Mouse (Mus musculus) lung, embryonic 14.5 days (tissue): ENCODE measurements around the gene Klhl29. TPM values are rescaled to one million over a fixed set of nuclear protein-coding genes. Genes with fewer than 3 reads are reported as not detected.

ENCODE experiments used
- ATAC-seq: fragments of 200-750 bp; cut with Nextera tagmentation; 2 replicates; pipeline ENCODE4 v1.8.0; 2017; ENCODE audit warnings: mild to moderate bottlenecking, moderate TSS enrichment, moderate library complexity; ENCODE audit not compliant: insufficient read depth
- DNase-seq: peaks from one replicate; pipeline ENCODE4 v3.0.0-alpha.2; 2015
- H3K27ac ChIP-seq: fragments of 300-500 bp; sonication (generic); 2 replicates; pipeline ENCODE4 v1.5.1; 2014; ENCODE audit warnings: low read depth, mild to moderate bottlenecking, moderate library complexity
- H3K27me3 ChIP-seq: fragments of 300-500 bp; sonication (generic); 2 replicates; pipeline ENCODE4 v1.6.1; 2014; ENCODE audit warnings: low read length, control low read depth; ENCODE audit not compliant: insufficient read depth
- H3K36me3 ChIP-seq: fragments of 300-500 bp; sonication (generic); 2 replicates; pipeline ENCODE4 v1.6.1; 2014; ENCODE audit warnings: control low read depth; ENCODE audit not compliant: insufficient read depth
- H3K4me1 ChIP-seq: fragments of 300-500 bp; sonication (generic); 2 replicates; pipeline ENCODE4 v1.6.1; 2014; ENCODE audit warnings: antibody characterized with exemption, control low read depth; ENCODE audit not compliant: insufficient read depth
- H3K4me2 ChIP-seq: fragments of 300-500 bp; sonication (generic); 2 replicates; pipeline ENCODE4 v1.6.1; 2014; ENCODE audit warnings: mild to moderate bottlenecking
- H3K4me3 ChIP-seq: fragments of 300-500 bp; sonication (generic); 2 replicates; pipeline ENCODE4 v1.5.1; 2014; ENCODE audit warnings: low read depth, low read length
- H3K9ac ChIP-seq: fragments of 300-500 bp; sonication (generic); 2 replicates; pipeline ENCODE4 v1.6.1; 2014
- H3K9me3 ChIP-seq: fragments of 300-500 bp; sonication (generic); 2 replicates; pipeline ENCODE4 v1.6.1; 2016; ENCODE audit warnings: low read depth, low read length, control low read depth
- CTCF ChIP-seq: IDR thresholded peaks from 2 replicates; pipeline ENCODE4 v1.5.1; 2016; ENCODE audit warnings: antibody characterized with exemption, low read depth
- WGBS: fragments of 180-500 bp; shearing (Covaris S2); extraction: QIAGEN DNeasy Blood & Tissue Kit; methylation state at CpG from one replicate; pipeline ENCODE4 v1.1.7; 2014; 5-methylcytosine and 5-hydroxymethylcytosine counted together
- polyA plus RNA-seq: library from polyadenylated mRNA; unstranded; fragments of >200 nt; fragmentation: Nextera tagmentation; extraction: Ambion mirVana; gene quantifications from 2 replicates; pipeline ENCODE4 v1.2.1, GENCODE M21; 2014

The Klhl29 gene
- polyA plus RNA-seq, 1 experiment from 2014 or later: 1.2 TPM

DNA sequence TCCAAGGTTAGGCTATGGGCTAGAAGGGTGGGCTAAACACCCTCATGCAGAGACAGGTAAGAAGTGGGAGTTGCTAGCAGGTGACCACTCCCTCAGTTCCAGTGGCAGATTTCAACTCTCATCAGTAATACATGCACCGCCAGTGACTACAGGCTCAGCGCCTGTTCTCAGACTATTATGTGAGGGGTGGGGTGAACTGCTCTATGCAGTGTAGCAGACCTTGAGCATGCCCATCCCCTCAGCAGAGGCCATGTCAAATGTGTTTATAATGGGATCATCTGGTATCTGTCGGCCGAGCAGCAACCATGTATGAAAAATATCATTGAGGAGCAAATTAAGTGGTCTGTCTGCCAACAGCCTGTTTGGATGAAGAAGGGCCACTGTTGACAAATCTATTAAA, 72.4 kb downstream of the Klhl29 start:
- WGBS: 58% methylated on average over 4 of the region's 4 CpGs
- Histone ChIP-seq H3K27ac (no peak overlapping the region), H3K4me1 (no peaks in the 10 kb centered on the region), H3K4me2 (no peak overlapping the region), H3K9me3 (no peaks in the 10 kb centered on the region), H3K9ac (no peak overlapping the region), H3K36me3 (no peaks in the 10 kb centered on the region), H3K27me3 (no peaks in the 10 kb centered on the region), H3K4me3 (no peak overlapping the region)
- no peak for DNase-seq
- no peak for TF ChIP-seq CTCF
- ATAC-seq: no peak

DNA sequence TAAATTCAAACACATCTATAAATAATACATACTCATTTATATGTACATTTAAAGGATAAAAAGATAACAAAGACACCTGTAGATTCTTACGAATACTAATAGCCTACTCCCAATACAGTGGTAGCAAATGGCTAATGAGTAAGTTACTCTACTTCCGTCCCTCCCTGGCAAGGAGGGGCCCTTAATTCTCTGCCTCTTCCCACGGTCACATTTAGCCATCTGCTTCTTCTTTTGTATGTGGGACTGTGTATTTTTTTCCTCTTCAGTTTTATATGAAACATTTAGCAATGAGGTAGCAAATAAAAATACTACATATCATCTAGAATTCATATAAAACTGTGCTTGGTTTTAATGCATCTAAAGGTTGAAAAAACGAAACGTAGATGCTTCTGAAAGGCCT, 73.6 kb downstream of the Klhl29 start:
- Histone ChIP-seq H3K4me2 (no peak overlapping the region), H3K27ac (no peak overlapping the region), H3K27me3 (no peaks in the 10 kb centered on the region), H3K4me1 (no peaks in the 10 kb centered on the region), H3K4me3 (no peak overlapping the region), H3K36me3 (no peaks in the 10 kb centered on the region), H3K9me3 (no peaks in the 10 kb centered on the region), H3K9ac (no peak overlapping the region)
- DNase-seq (no peak), ATAC-seq (no peak)
- WGBS: 76% methylated on average over 5 of the region's 5 CpGs
- TF ChIP-seq CTCF: no peak

DNA sequence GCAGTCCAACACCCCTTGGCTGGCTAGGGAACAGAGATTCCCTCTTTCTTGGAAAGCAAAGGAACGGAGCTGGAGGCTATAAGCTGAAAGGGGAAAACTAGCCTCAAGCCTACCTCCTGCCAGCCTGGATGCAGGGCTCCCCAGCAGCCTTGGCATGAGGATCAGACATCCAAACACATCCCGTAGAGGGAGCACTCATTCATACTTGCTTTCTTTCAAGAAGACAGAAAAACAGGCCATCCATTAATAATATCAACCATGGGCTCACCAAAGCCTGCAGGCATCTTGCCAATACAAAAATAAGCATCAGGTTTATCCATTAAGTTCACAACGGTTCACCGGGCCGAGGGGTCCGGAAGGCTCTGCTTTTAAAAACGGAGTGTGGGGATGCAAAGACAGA, 79.1 kb downstream of the Klhl29 start:
- no peak for DNase-seq
- 58% methylated on average over 7 of the region's 7 CpGs for WGBS
- Histone ChIP-seq H3K36me3 (no peaks in the 10 kb centered on the region), H3K27me3 (no peaks in the 10 kb centered on the region), H3K9me3 (no peaks in the 10 kb centered on the region), H3K4me3 (no peak overlapping the region), H3K4me1 (no peaks in the 10 kb centered on the region), H3K9ac (no peak overlapping the region), H3K27ac (no peak overlapping the region), H3K4me2 (no peak overlapping the region)
- no peak for TF ChIP-seq CTCF
- ATAC-seq: no peak

DNA sequence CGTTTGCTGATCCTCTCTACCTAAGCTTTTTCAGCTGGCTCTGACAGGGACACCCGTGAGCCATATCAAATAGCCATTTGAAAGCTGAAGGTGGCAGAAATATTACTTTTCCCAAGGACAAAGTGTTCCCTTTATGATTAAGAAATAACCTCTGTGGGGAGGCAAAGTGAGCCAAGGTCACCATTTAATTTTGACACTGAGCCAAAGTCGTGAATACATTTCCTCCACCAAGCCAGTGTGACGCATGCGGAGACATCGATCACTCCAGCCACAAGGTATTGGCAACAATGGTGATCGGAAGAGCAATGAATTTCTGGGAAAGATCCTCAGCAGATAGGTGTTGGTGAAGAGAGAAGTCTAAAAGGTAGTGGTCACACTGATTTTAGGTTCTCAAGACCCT, 83.2 kb downstream of the Klhl29 start:
- H3K27ac ChIP-seq: no peak overlapping the region
- H3K4me1 ChIP-seq: no peaks in the 10 kb centered on the region
- no peaks in the 10 kb centered on the region for H3K27me3 ChIP-seq
- WGBS: 82% methylated on average over 7 of the region's 7 CpGs
- ATAC-seq (no peak), DNase-seq (no peak)
- no peak overlapping the region for H3K4me3 ChIP-seq
- H3K36me3 ChIP-seq: no peaks in the 10 kb centered on the region
- no peaks in the 10 kb centered on the region for H3K9me3 ChIP-seq
- TF ChIP-seq CTCF: no peak
- no peak overlapping the region for H3K9ac ChIP-seq
- H3K4me2 ChIP-seq: no peak overlapping the region

DNA sequence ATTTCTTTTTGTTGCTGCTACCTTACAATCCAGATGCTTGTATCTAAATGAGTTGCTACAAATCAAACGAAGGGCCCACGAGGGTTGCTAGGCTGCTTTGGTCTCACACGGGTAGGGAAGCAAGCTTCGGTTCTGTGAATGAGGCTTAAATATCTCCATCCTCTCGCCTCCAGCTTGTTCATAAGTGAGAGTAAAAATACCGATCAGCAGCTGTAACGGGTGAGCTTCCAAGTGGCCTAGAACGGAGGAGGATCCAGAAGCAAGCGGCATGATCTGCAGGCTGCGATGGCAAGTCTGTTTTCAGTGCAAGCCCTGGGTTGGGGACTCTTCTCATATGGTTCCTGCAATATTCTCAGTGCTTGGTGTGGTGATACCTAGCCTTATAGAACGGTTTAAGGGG, 89.9 kb downstream of the Klhl29 start:
- no peaks in the 10 kb centered on the region for H3K9me3 ChIP-seq
- DNase-seq (no peak), ATAC-seq (no peak)
- 82% methylated on average over 11 of the region's 11 CpGs for WGBS
- H3K4me3 ChIP-seq: no peak overlapping the region
- H3K9ac ChIP-seq: no peak overlapping the region
- H3K4me1 ChIP-seq: no peaks in the 10 kb centered on the region
- no peak overlapping the region for H3K27ac ChIP-seq
- TF ChIP-seq CTCF: no peak
- H3K27me3 ChIP-seq: no peaks in the 10 kb centered on the region
- H3K4me2 ChIP-seq: no peak overlapping the region
- H3K36me3 ChIP-seq: no peaks in the 10 kb centered on the region

DNA sequence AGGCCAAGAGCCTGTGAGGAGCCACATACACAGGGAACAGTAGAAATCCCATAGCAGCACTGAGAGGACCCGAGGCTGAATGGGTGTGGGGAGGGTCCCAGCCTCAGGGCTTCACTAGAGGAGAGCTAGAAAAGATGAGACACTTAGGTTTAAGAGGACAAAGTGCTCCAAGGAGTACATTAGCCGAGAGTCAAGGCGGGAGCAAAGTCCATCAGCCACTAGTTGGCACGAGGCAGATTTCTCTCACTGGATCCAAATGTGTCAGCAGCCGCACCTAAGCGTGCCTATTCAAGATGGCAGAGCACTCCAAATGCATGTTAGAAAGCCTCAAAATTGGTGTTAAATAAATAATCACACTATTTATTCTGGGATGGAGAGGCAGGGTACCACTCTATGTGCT, 90.5 kb downstream of the Klhl29 start:
- Histone ChIP-seq H3K9me3 (no peaks in the 10 kb centered on the region), H3K4me3 (no peak overlapping the region), H3K4me2 (no peak overlapping the region), H3K27ac (no peak overlapping the region), H3K27me3 (no peaks in the 10 kb centered on the region), H3K36me3 (no peaks in the 10 kb centered on the region), H3K4me1 (no peaks in the 10 kb centered on the region), H3K9ac (no peak overlapping the region)
- 81% methylated on average over 6 of the region's 6 CpGs for WGBS
- TF ChIP-seq CTCF: no peak
- DNase-seq (no peak), ATAC-seq (no peak)

DNA sequence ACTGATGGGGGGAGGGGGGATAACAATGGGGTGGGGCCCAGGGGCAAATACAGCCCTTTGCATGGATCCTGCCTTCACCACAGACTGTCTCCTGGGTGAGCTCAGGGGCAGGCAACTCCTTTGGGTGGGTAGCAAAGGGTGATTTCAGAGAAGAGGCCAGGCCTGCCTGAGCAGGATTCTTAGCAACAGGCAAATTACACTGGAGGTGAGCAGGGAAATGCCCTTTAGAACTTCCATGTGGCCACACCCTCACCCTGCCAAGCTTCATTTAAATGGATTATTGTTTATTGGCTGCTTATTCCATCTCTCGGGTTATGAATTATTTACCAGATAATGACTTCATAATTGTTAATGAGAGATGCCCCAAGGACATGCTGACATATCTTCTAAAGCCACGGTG, 91.8 kb downstream of the Klhl29 start:
- Histone ChIP-seq H3K4me3 (no peak overlapping the region), H3K4me2 (no peak overlapping the region), H3K27me3 (no peaks in the 10 kb centered on the region), H3K4me1 (no peaks in the 10 kb centered on the region), H3K27ac (no peak overlapping the region), H3K9me3 (no peaks in the 10 kb centered on the region), H3K9ac (no peak overlapping the region), H3K36me3 (no peaks in the 10 kb centered on the region)
- WGBS: 66% methylated on average over 2 of the region's 2 CpGs
- TF ChIP-seq CTCF: no peak
- DNase-seq (no peak), ATAC-seq (no peak)

DNA sequence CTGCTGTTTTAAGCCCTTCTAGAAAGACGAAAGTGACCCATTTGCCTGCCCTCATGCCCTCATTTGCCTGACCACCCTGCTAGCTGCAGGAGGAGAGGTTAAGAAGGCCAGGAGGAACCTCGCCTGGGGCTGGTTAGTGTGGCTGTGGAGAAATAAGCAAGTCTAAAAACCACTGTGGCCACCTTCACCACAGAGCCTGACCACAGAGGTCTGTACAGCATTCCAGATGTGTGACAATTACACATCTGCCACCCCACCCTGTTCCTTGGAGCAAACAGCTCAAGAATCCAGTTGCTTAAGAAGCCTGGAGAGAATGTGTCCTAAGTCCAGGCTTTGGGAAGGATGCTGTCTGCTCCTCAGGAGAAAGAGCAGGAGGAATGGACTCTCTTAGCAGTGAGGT, 92.9 kb downstream of the Klhl29 start:
- Histone ChIP-seq H3K9ac (no peak overlapping the region), H3K27ac (no peak overlapping the region), H3K27me3 (no peaks in the 10 kb centered on the region), H3K4me1 (no peaks in the 10 kb centered on the region), H3K4me2 (no peak overlapping the region), H3K36me3 (no peaks in the 10 kb centered on the region), H3K4me3 (no peak overlapping the region), H3K9me3 (no peaks in the 10 kb centered on the region)
- ATAC-seq (no peak), DNase-seq (no peak)
- WGBS: 78% methylated on average over 2 of the region's 2 CpGs
- TF ChIP-seq CTCF: no peak
